Mouse (Mus musculus) MEL (cell line): ENCODE results near the gene Frmpd2. TPM values are rescaled to one million over a fixed set of nuclear protein-coding genes. Genes with fewer than 3 reads are reported as not detected.

Experiments used
- DNase-seq: peaks from one replicate; pipeline ENCODE4 v3.0.0; 2011; ENCODE audit warnings: low read depth, low spot score
- H3K27ac ChIP-seq: 2 replicates; pipeline ENCODE4 v1.5.1; 2012; ENCODE audit warnings: low read depth, mild to moderate bottlenecking, control low read depth, low read length, moderate library complexity; ENCODE audit not compliant: control insufficient read depth
- H3K27me3 ChIP-seq, 2 experiments: fragments of 150-350 bp in 1 of 2; sonication (generic) in 1 of 2; 2 replicates each; pipeline ENCODE4 v1.6.1; 2012; ENCODE audit warnings: low read length in 2 of 2, mild to moderate bottlenecking in 2 of 2, improper control_type of control experiment in 1 of 2, moderate library complexity in 1 of 2; ENCODE audit not compliant: insufficient read depth in 2 of 2, control insufficient read depth in 1 of 2
- H3K36me3 ChIP-seq, 2 experiments: 2 replicates each; pipeline ENCODE4 v1.6.1; 2012 to 2014; ENCODE audit warnings: low read length in 2 of 2, improper control_type of control experiment in 1 of 2, inconsistent platforms in 1 of 2, mild to moderate bottlenecking in 1 of 2; ENCODE audit not compliant: insufficient read depth in 2 of 2, control insufficient read depth in 1 of 2
- H3K4me1 ChIP-seq, 2 experiments: fragments of 150-350 bp in 1 of 2; sonication (generic) in 1 of 2; 2 replicates each; pipeline ENCODE4 v1.6.1; 2012; ENCODE audit warnings: low read length in 2 of 2, improper control_type of control experiment in 1 of 2, mild to moderate bottlenecking in 1 of 2; ENCODE audit not compliant: insufficient read depth in 2 of 2, control insufficient read depth in 1 of 2
- H3K4me3 ChIP-seq, 2 experiments: fragments of 150-350 bp in 1 of 2; sonication (generic) in 1 of 2; 2 replicates each; pipeline ENCODE4 v1.5.1; 2012; ENCODE audit warnings: low read depth in 2 of 2, low read length in 2 of 2, mild to moderate bottlenecking in 2 of 2, moderate library complexity in 2 of 2, control low read depth in 1 of 2, improper control_type of control experiment in 1 of 2; ENCODE audit not compliant: control insufficient read depth in 1 of 2, insufficient read depth in 1 of 2
- H3K79me2 ChIP-seq: 2 replicates; pipeline ENCODE4 v1.6.1; 2012; ENCODE audit warnings: mild to moderate bottlenecking, low read length, moderate library complexity; ENCODE audit not compliant: control insufficient read depth, poor library complexity, insufficient read depth
- H3K9ac ChIP-seq: 2 replicates; pipeline ENCODE4 v1.6.1; 2012; ENCODE audit warnings: low read depth, mild to moderate bottlenecking, control low read depth, low read length, moderate library complexity; ENCODE audit not compliant: control insufficient read depth, poor library complexity, severe bottlenecking
- H3K9me3 ChIP-seq: fragments of 150-350 bp; sonication (generic); replicated peaks from 2 replicates; pipeline ENCODE4 v1.6.1; 2012; ENCODE audit warnings: mild to moderate bottlenecking, low read length, improper control_type of control experiment, moderate library complexity; ENCODE audit not compliant: insufficient read depth
- CHD1 ChIP-seq: IDR thresholded peaks from 2 replicates; pipeline ENCODE4 v1.6.1; 2012; ENCODE audit warnings: low read depth, mild to moderate bottlenecking, inconsistent platforms, low read length, improper control_type of control experiment
- CHD2 ChIP-seq: IDR thresholded peaks from 2 replicates; pipeline ENCODE4 v1.6.1; 2011; ENCODE audit warnings: low read length, improper control_type of control experiment
- E2F4 ChIP-seq: IDR thresholded peaks from 2 replicates; pipeline ENCODE4 v1.6.1; 2011; ENCODE audit warnings: low read depth, low read length, improper control_type of control experiment, borderline replicate concordance
- ELF1 ChIP-seq: IDR thresholded peaks from 2 replicates; pipeline ENCODE4 v1.6.1; 2014; ENCODE audit warnings: low read depth, mild to moderate bottlenecking, inconsistent platforms, low read length, improper control_type of control experiment, moderate library complexity
- GABPA ChIP-seq: IDR thresholded peaks from 2 replicates; pipeline ENCODE4 v1.6.1; 2012; ENCODE audit warnings: low read depth, mild to moderate bottlenecking, inconsistent platforms, low read length, improper control_type of control experiment, moderate library complexity
- GATA1 ChIP-seq: IDR thresholded peaks from 2 replicates; pipeline ENCODE4 v1.6.1; 2011; ENCODE audit warnings: low read depth, low read length, improper control_type of control experiment
- HCFC1 ChIP-seq: IDR thresholded peaks from 2 replicates; pipeline ENCODE4 v1.6.1; 2012; ENCODE audit warnings: low read depth, mild to moderate bottlenecking, inconsistent platforms, low read length, improper control_type of control experiment, moderate library complexity
- KAT2A ChIP-seq: conservative IDR thresholded peaks from 2 replicates; pipeline ENCODE4 v1.6.1; 2012; ENCODE audit warnings: low read depth, low read length, improper control_type of control experiment, inconsistent platforms
- MAX ChIP-seq: IDR thresholded peaks from 2 replicates; pipeline ENCODE4 v1.6.1; 2011; ENCODE audit warnings: low read length, improper control_type of control experiment
- MAZ ChIP-seq: IDR thresholded peaks from 2 replicates; pipeline ENCODE4 v1.6.1; 2012; ENCODE audit warnings: low read depth, mild to moderate bottlenecking, inconsistent platforms, low read length, improper control_type of control experiment
- MEF2A ChIP-seq: IDR thresholded peaks from 2 replicates; pipeline ENCODE4 v1.6.1; 2014; ENCODE audit warnings: low read depth, mild to moderate bottlenecking, inconsistent platforms, low read length, improper control_type of control experiment; ENCODE audit not compliant: poor library complexity, insufficient replicate concordance, severe bottlenecking; ENCODE audit errors: extremely low read depth
- MYB ChIP-seq: IDR thresholded peaks from 2 replicates; pipeline ENCODE4 v1.6.1; 2011; ENCODE audit warnings: mild to moderate bottlenecking, low read depth, low read length, improper control_type of control experiment
- MYC ChIP-seq: IDR thresholded peaks from 2 replicates; pipeline ENCODE4 v1.6.1; 2011; ENCODE audit warnings: low read depth, mild to moderate bottlenecking, low read length, improper control_type of control experiment, moderate library complexity
- NRF1 ChIP-seq: IDR thresholded peaks from 2 replicates; pipeline ENCODE4 v1.6.1; 2014; ENCODE audit warnings: low read depth, mild to moderate bottlenecking, inconsistent platforms, low read length, improper control_type of control experiment, moderate library complexity; ENCODE audit not compliant: poor library complexity, insufficient read depth, severe bottlenecking
- POLR2AphosphoS2 ChIP-seq: IDR thresholded peaks from 2 replicates; pipeline ENCODE4 v1.6.1; 2011; ENCODE audit warnings: low read length, improper control_type of control experiment
- POLR2AphosphoS5 ChIP-seq: IDR thresholded peaks from 2 replicates; pipeline ENCODE4 v1.6.1; 2012; ENCODE audit warnings: low read depth, borderline replicate concordance, mild to moderate bottlenecking, inconsistent platforms, low read length, moderate library complexity, mixed read lengths
- RAD21 ChIP-seq: IDR thresholded peaks from 2 replicates; pipeline ENCODE4 v1.6.1; 2011; ENCODE audit warnings: mild to moderate bottlenecking, low read depth, low read length, improper control_type of control experiment
- RCOR1 ChIP-seq: IDR thresholded peaks from 2 replicates; pipeline ENCODE4 v1.6.1; 2012; ENCODE audit warnings: low read depth, mild to moderate bottlenecking, inconsistent platforms, low read length, improper control_type of control experiment
- SMC3 ChIP-seq: IDR thresholded peaks from 2 replicates; pipeline ENCODE4 v1.6.1; 2011; ENCODE audit warnings: low read depth, low read length, improper control_type of control experiment
- TAL1 ChIP-seq: IDR thresholded peaks from 2 replicates; pipeline ENCODE4 v1.6.1; 2012; ENCODE audit warnings: mild to moderate bottlenecking, inconsistent platforms, low read length, moderate library complexity, mixed read lengths
- TBP ChIP-seq: IDR thresholded peaks from 2 replicates; pipeline ENCODE4 v1.8.0; 2011; ENCODE audit warnings: low read depth, low read length, improper control_type of control experiment
- UBTF ChIP-seq: IDR thresholded peaks from 2 replicates; pipeline ENCODE4 v1.6.1; 2012; ENCODE audit warnings: low read depth, mild to moderate bottlenecking, inconsistent platforms, low read length, improper control_type of control experiment, moderate library complexity, borderline replicate concordance; ENCODE audit not compliant: insufficient read depth
- USF2 ChIP-seq, 2 experiments: IDR thresholded peaks; 2 replicates each; pipeline ENCODE4 v1.6.1; 2011 to 2012; ENCODE audit warnings: improper control_type of control experiment in 2 of 2, low read length in 2 of 2, borderline replicate concordance in 1 of 2, inconsistent platforms in 1 of 2, low read depth in 1 of 2, mild to moderate bottlenecking in 1 of 2; ENCODE audit not compliant: insufficient read depth in 1 of 2
- ZC3H11A ChIP-seq: IDR thresholded peaks from 2 replicates; pipeline ENCODE4 v1.6.1; 2012; ENCODE audit warnings: low read depth, mild to moderate bottlenecking, inconsistent platforms, low read length, improper control_type of control experiment
- polyA plus RNA-seq, 2 experiments: library from polyadenylated mRNA; stranded (reverse) in 1 of 2; unstranded in 1 of 2; fragments of >175 nt in 1 of 2; fragments of >200 nt in 1 of 2; gene quantifications; 2 replicates each; pipeline versions ENCODE4 v1.2.1 to v1.2.4; 2012; ENCODE audit warnings: low replicate concordance in 2 of 2, low read depth in 1 of 2; ENCODE audit not compliant: insufficient read length in 2 of 2, insufficient read depth in 1 of 2, missing spikeins in 1 of 2
- total RNA-seq: library from RNA; depleted of rRNA; stranded (reverse); fragments of 300-350 nt; gene quantifications from 2 replicates; pipeline ENCODE4 v1.2.3, GENCODE M21; 2012

The Frmpd2 gene
- total and polyA plus RNA-seq, 3 experiments: not detected

DNA sequence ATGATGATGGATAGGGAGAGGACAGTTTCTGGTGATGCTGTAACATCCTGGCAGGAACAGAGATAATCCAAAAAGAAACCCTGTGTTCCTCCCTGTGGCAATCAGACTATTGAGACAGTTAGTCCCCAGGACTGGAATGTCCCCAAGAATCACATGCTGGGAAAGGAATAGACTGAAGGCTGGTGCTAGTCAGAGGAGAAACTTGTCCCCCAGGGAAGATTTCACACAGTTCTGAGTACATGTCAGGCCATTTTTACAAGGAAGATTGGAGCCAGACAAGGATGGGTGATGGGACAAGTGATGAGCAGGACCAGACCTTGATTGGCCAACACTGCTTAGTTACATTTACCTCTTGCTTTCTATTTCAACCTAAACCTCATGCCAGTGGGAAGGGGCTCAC, 21.2 kb upstream of the Frmpd2 start:
- H3K4me3 ChIP-seq: no peak overlapping the region
- DNase-seq: no peak
- H3K27me3 ChIP-seq: peaks cover 7 to 11% of the 10 kb centered on the region in 2 experiments
- no peak overlapping the region for H3K9ac ChIP-seq
- H3K27ac ChIP-seq: no peak overlapping the region
- peaks cover 0 to 2% of the 10 kb centered on the region in 2 experiments; a peak in 3 of 4 replicates for H3K4me1 ChIP-seq
- no peaks in the 10 kb centered on the region for H3K9me3 ChIP-seq
- peaks cover 9% of the 10 kb centered on the region for H3K79me2 ChIP-seq
- TF ChIP-seq USF2 (IDR thresholded peaks at IDR 0.05; ENCODE audit: borderline replicate concordance in 1 of 2, insufficient read depth in 1 of 2, low read depth in 1 of 2, low read length in 2 of 2) (no peak), NRF1 (no peak), CHD1 (no peak), GATA1 (no peak), MYC (no peak), CHD2 (no peak), UBTF (no peak), RAD21 (no peak), MAX (no peak), HCFC1 (no peak), ZC3H11A (no peak)
- peaks cover 0 to 8% of the 10 kb centered on the region in 2 experiments; a peak in 2 of 4 replicates for H3K36me3 ChIP-seq

DNA sequence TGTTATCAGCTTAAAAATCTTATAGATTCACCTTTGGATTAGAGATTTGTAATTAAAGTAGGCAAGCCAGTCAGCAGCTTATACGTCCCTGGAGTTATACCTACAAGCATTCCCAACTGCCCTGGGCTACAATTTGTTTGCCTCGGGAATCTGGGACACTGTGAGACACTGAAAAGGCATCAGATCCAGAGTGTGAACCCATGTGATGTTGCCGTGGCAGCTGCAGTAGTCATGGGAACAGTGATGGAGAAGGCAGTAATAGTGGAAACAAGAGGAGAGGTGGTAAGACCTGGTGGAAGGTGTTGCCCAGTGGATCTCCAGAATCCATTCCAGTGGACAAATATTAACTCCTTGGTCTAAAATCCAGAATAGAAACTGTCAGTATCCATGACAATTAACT, 7.8 kb upstream of the Frmpd2 start:
- TF ChIP-seq TBP (no peak), GABPA (no peak), MYB (no peak), SMC3 (no peak), HCFC1 (no peak), POLR2AphosphoS5 (no peak), MAZ (no peak), TAL1 (no peak), E2F4 (no peak), NRF1 (no peak), POLR2AphosphoS2 (no peak), MEF2A (no peak), RCOR1 (no peak), ELF1 (no peak), KAT2A (no peak)
- TF ChIP-seq, all 39 proteins: peak for 0
- Histone ChIP-seq H3K9ac (no peak overlapping the region), H3K4me1 (no peaks in the 10 kb centered on the region), H3K79me2 (no peaks in the 10 kb centered on the region), H3K27ac (no peak overlapping the region), H3K4me3 (no peak overlapping the region), H3K9me3 (no peaks in the 10 kb centered on the region), H3K36me3 (no peaks in the 10 kb centered on the region), H3K27me3 (peaks cover 0 to 1% of the 10 kb centered on the region in 2 experiments; a peak in 1 of 4 replicates)
- no peak for DNase-seq
